Mouse (Mus musculus) retina, postnatal 1 day (tissue): Measurements from ENCODE around the gene Plekhm3.

Experiments used
- DNase-seq: peaks from one replicate; pipeline ENCODE4 v3.0.0-alpha.2; 2012

Plekhm3 gene

GRCm38 (mm10) chr1:64927437-64928274, 29.0 kb downstream of the Plekhm3 start:
- no peak for DNase-seq

- no peak for DNase-seq
Measured at GRCm38 (mm10) chr1:64925594-64925993, 31.0 kb downstream of the Plekhm3 start.

DNA sequence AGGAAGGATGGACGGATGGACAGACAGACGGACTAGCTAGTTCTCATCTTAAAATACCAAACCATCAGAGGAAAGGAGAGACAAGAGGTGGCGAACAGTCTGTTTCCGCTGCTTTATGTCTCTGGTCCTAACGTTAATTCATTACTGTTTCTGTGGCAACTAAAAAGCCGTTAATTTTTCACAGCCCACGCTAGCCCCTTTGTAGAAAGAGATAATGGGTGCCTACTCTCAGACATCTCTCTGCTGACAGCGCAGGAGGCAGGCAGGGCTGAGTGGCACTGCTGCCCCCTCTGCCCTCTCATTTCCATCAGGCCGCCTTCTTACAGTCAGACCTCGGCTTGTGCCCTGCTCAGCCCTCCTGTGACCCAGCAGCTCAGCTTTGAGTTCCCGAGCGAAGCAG, 32.3 kb downstream of the Plekhm3 start:
- DNase-seq = peak; percentile 38

DNA sequence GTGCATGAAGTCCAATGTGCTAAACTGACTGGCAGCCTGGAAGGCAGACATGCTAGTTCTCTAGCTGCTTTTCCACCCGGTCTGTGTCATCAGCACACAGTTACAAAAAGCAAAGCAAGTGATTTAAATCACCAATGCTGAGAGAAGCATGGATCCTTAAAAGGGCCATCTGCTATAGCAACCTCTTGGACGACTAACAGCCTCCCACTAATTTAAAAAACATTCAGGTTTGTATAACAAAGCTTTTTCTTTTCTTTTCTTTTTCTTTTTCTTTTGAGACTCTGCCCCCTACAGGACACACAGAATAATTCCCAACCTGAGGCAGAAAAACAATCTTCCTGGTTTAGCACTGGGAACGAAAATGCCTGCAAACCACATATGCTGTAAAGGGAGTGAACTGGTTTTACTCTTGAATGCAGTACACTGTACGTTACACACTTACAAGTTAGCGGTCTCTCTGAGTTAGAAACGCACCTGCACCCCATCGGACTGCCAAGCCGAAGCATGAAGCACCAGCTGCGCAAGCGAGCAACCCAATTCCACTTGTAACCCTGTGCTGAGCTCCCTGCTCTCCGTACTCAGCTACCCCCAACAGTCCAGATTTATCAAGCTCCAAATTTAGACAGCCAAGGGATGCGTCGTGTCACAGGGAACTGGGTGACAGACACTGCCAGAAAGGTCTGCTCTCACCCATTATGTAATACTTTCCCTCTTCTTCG, 37.7 kb downstream of the Plekhm3 start:
- peak; percentile 82 for DNase-seq

- peak; percentile 22 for DNase-seq
Measured at GRCm38 (mm10) chr1:64917966-64918365, 38.7 kb downstream of the Plekhm3 start.

DNA sequence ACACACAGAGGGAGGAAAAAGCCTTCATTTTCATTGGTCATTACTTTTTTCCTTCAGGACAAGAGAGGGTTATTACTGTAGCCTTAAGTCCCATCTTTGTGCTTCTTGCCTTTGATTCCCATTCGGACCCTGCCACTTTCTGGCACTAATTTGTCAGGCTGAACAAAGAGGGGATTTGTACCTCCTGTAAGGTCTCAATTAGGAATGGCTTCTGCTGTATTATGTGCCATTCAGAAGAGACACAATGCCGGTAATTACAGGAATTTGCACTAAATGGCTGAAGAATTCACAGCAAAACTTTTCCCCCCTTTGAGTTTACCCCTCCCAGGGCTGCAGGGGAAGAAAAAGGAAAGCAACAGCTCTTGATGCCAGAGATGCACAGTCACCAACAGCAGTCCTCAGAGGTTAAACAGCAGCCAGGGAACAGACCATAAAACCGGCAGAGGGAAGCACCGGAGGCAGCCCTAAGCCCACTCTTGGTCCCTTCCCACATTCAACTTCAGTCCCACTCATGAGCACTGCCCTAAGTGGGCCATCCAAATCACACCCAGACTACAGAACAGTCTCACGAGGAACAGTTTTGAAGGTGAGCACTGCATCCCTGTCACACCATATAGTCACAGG, 39.6 kb downstream of the Plekhm3 start:
- peak; percentile 97 for DNase-seq

DNA sequence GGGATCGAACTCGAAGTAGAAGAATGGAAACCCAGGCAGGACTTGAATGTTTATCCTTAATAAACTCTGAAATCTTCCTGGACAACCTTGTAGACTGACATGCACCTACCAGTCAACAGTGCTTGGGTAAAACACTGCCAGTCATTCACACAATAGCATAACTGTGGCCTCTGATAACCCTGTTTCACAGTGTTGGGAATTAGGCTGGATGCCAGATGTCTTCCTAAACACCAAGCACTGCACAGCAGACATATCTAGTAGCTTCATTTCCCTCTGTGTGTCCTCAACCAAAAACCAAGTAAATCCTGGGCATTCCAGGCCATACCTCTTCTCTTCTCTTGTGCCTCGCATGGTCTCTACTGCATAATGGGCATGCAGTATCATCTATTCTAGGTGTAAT, 42.3 kb downstream of the Plekhm3 start:
- DNase-seq = peak; percentile 68

GRCm38 (mm10) chr1:64907740-64908139, 48.9 kb downstream of the Plekhm3 start:
- no peak for DNase-seq

- DNase-seq = no peak
Measured at GRCm38 (mm10) chr1:64906226-64906625, 50.4 kb downstream of the Plekhm3 start.

- DNase-seq = peak; percentile 56
Measured at GRCm38 (mm10) chr1:64903415-64903814, 53.2 kb downstream of the Plekhm3 start.

DNA sequence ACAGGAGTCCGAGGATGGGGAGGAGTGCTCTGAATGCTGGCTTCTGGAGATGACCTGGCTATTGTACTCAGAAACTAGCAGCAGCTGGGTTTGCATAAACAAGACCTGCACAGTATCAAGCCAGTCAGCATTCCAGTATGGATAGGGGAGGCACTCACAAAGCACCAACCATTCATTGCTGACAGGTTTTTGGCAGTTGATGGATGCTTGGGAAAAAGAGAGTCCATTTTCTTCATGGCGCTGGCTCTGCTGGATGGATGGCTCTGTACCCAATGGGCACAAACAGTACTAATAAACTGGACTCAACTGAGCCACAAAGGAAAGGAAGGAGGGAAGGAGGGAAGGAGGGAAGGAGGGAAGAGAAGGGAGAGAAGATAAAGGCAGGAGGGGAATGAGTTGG, 53.8 kb downstream of the Plekhm3 start:
- DNase-seq = no peak

- no peak for DNase-seq
Measured at GRCm38 (mm10) chr1:64899763-64900162, 56.9 kb downstream of the Plekhm3 start.

DNA sequence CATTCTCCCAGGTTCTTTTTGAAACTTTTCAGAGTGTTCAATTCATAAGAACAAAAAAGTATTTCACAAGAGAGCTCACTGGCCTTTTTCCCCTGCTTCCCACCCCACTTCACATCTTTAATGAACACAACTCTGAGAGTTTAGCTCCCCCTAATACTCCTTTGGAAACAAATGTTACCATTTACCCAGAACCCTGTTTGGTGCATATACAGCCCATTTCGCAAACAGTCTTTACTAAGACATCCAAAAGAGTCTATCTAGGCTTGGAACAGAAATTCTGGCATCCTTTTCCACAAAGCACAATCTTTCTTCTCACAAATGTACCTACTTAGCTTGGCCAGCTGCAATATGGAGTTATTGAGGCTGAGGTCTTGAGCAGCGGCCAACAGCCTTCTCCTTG, 59.1 kb downstream of the Plekhm3 start:
- DNase-seq = no peak

DNA sequence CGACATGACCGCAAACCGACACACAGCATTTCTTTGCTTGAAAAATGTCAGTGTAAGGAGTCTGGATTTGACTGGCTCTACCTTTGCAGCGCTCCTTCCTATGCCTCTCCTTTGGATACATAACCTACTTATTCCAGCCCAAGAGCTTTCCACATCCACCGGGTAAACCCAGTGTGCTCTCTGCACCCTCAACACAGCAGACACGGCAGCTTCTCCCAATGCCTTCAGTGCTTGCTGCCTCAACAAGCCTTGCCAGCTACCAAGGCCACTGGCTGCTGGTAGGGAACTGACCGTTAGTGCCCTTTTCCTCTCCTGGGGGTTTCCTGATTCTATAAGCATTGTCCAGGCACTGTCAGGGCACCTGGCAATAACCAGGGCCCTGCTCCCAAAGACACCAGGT, 62.8 kb downstream of the Plekhm3 start:
- no peak for DNase-seq

GRCm38 (mm10) chr1:64891332-64891731, 65.3 kb downstream of the Plekhm3 start:
- peak; percentile 94 for DNase-seq

DNA sequence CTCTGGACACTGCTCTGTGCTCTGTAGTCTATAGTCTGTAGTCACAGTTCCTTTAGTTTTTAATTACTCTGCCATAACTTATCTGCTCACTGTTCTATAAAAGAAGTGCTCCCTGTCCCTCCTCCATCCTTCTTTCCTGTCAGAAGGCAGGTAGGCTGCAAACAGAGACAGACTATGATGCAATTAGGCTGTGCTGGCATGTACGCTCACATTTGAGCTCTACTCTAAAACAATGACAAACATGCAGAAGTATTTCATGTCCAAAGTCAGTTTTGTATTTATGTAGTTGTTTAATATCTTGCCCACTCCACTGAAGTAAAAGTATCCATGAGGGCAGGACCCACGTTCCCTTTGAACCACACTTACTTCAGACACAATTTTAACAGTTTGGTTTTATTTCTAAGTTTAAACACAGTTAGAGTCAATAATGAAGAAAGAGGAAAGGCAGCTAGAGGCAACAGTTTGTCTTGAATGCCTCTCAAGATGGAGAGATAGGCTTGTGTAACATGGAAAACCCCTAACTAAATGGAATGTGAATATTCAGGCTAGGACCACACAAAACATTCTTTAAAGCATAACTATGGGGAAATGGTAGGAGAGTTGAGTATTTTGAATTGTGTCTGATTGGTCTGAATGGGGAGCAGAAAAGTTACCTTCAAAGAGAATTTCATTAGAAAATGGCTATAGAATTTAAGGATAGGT, 69.0 kb downstream of the Plekhm3 start:
- DNase-seq = no peak

DNA sequence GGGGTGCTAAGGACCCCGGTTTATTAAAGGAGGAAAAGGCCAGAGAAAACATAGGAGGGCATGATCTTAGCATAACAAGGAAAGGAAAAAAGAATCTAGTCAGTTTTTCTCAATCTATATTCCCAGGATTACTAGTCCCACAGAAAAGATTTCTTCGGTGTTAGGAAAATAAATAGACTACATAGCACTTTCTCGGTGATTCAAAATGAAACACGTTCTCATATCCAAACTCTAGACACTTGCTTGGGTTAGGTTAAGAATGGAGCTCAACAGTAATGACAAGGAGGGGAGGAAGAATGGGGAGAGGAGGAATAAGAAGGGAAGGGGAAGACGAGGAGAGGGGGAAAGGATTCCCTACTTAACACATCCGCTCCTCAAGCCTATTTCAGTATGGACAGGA, 69.9 kb downstream of the Plekhm3 start:
- no peak for DNase-seq

- no peak for DNase-seq
Measured at GRCm38 (mm10) chr1:64885328-64885727, 71.3 kb downstream of the Plekhm3 start.

GRCm38 (mm10) chr1:64884007-64884406, 72.6 kb downstream of the Plekhm3 start:
- DNase-seq = no peak

GRCm38 (mm10) chr1:64880613-64881012, 76.0 kb downstream of the Plekhm3 start:
- DNase-seq = no peak

- no peak for DNase-seq
Measured at GRCm38 (mm10) chr1:64878795-64879240, 77.8 kb downstream of the Plekhm3 start.

GRCm38 (mm10) chr1:64876276-64876675, 80.3 kb downstream of the Plekhm3 start:
- DNase-seq = no peak

DNA sequence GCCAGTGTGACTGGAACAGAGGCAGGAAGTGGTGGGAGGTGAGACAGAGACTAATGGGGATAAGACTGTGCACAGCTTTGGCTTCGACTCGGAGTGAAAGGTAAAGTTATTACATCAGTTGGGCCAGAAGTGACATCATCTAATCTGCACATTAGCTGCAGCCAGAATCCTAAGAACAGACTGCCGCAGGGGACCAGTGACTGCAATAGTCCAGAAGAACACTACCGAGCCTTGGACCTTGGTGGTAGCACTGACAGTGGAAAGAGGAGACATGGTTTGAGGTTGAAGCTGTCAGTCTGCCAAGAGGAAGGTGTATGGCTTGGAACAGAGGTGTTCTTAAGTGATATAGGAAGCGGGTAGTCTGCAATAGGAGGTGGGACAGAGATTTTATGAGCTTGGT, 80.9 kb downstream of the Plekhm3 start:
- no peak for DNase-seq
